Mouse (Mus musculus): Measurements from ENCODE around the gene Cwc22. TPM values are rescaled to one million over a fixed set of nuclear protein-coding genes. Genes with fewer than 3 reads are reported as not detected.
"Not testable (repeated sequence)": the region's sequence is repeated elsewhere in the genome, so short reads cannot be mapped to it uniquely, and the experiment has no call there.

Cwc22 gene
- polyA plus RNA-seq, 1 experiment from 2014 or later: 36.6 TPM

GRCm38 (mm10) chr2:77897988-77898387 lies 48.2 kb downstream of the Cwc22 start:
- DNase-seq (ENCODE audit: low read depth, low spot score): no peak
- ChIA-PET CTCF (no interaction called here), POLR2A (no interaction called here)
- no peaks in the 10 kb centered on the region for H3K27me3 ChIP-seq
- no peak for ATAC-seq
- TF ChIP-seq CTCF (IDR thresholded peaks at IDR 0.05): no peak
- in situ Hi-C loops (cut with MboI; ENCODE audit: low pct_unique_long_range_greater_than_20kb): no loop called here

GRCm38 (mm10) chr2:77897558-77897899 lies 48.6 kb downstream of the Cwc22 start:
- ChIA-PET POLR2A (no interaction called here), CTCF (no interaction called here)
- no peaks in the 10 kb centered on the region for H3K27me3 ChIP-seq
- in situ Hi-C loops (cut with MboI; ENCODE audit: low pct_unique_long_range_greater_than_20kb): no loop called here
- ATAC-seq (no peak), DNase-seq (ENCODE audit: low read depth, low spot score) (no peak)
- TF ChIP-seq CTCF (IDR thresholded peaks at IDR 0.05): no peak

- no peaks in the 10 kb centered on the region for H3K27me3 ChIP-seq
- CTCF ChIA-PET: no interaction called here
- DNase-seq (ENCODE audit: low read depth, low spot score): no peak
- POLR2A ChIA-PET: no interaction called here
- in situ Hi-C loops (cut with MboI; ENCODE audit: low pct_unique_long_range_greater_than_20kb): no loop called here
- ATAC-seq: no peak
- no peak for TF ChIP-seq CTCF (IDR thresholded peaks at IDR 0.05)
Observed at GRCm38 (mm10) chr2:77896843-77897557, 49.2 kb downstream of the Cwc22 start.

- ATAC-seq; DNase-seq (ENCODE audit: low read depth, low spot score); in situ Hi-C loops (cut with MboI; ENCODE audit: low pct_unique_long_range_greater_than_20kb); CTCF ChIA-PET; POLR2A ChIA-PET; H3K27me3 ChIP-seq: not testable (repeated sequence)
Observed at GRCm38 (mm10) chr2:77895906-77896570, 50.1 kb downstream of the Cwc22 start.

GRCm38 (mm10) chr2:77894896-77895295 lies 51.3 kb downstream of the Cwc22 start:
- DNase-seq (ENCODE audit: low read depth, low spot score) (no peak), ATAC-seq (no peak)
- POLR2A ChIA-PET: no interaction called here
- no peak for TF ChIP-seq CTCF (IDR thresholded peaks at IDR 0.05)
- CTCF ChIA-PET: no interaction called here
- no peaks in the 10 kb centered on the region for H3K27me3 ChIP-seq
- in situ Hi-C loops (cut with MboI; ENCODE audit: low pct_unique_long_range_greater_than_20kb): no loop called here

- ATAC-seq: no peak
- in situ Hi-C loops (cut with MboI; ENCODE audit: low pct_unique_long_range_greater_than_20kb): no loop called here
- DNase-seq (ENCODE audit: low read depth, low spot score): no peak
- ChIA-PET CTCF (interaction anchor here (1.9 kb wide), 1 partner anchor 9 kb away, joined by 4 read pairs; no protein-coding TSS in a partner anchor), POLR2A (no interaction called here)
- no peaks in the 10 kb centered on the region for H3K27me3 ChIP-seq
- TF ChIP-seq CTCF (IDR thresholded peaks at IDR 0.05): no peak
Observed at GRCm38 (mm10) chr2:77893505-77893904, 52.7 kb downstream of the Cwc22 start.

GRCm38 (mm10) chr2:77892573-77892972 lies 53.6 kb downstream of the Cwc22 start:
- TF ChIP-seq CTCF (IDR thresholded peaks at IDR 0.05): no peak
- in situ Hi-C loops (cut with MboI; ENCODE audit: low pct_unique_long_range_greater_than_20kb): no loop called here
- DNase-seq (ENCODE audit: low read depth, low spot score) (no peak), ATAC-seq (no peak)
- ChIA-PET CTCF (interaction anchor here (0.7 to 1.9 kb wide), 2 partner anchors 10 to 13 kb away, joined by 3 to 4 read pairs; no protein-coding TSS in a partner anchor), POLR2A (no interaction called here)
- H3K27me3 ChIP-seq: no peaks in the 10 kb centered on the region

- no peak for DNase-seq (ENCODE audit: low read depth, low spot score)
- in situ Hi-C loops (cut with MboI; ENCODE audit: low pct_unique_long_range_greater_than_20kb): no loop called here
- H3K27me3 ChIP-seq: no peaks in the 10 kb centered on the region
- ChIA-PET CTCF (interaction anchor here (1.0 kb wide), 1 partner anchor 9 kb away, joined by 4 read pairs; no protein-coding TSS in a partner anchor), POLR2A (no interaction called here)
- no peak for TF ChIP-seq CTCF (IDR thresholded peaks at IDR 0.05)
- ATAC-seq: no peak
Observed at GRCm38 (mm10) chr2:77890836-77891438, 55.2 kb downstream of the Cwc22 start.

- in situ Hi-C loops (cut with MboI; ENCODE audit: low pct_unique_long_range_greater_than_20kb): no loop called here
- POLR2A ChIA-PET: no interaction called here
- TF ChIP-seq CTCF (IDR thresholded peaks at IDR 0.05): no peak
- DNase-seq (ENCODE audit: low read depth, low spot score): no peak
- CTCF ChIA-PET: no interaction called here
- H3K27me3 ChIP-seq: no peaks in the 10 kb centered on the region
- no peak for ATAC-seq
Observed at GRCm38 (mm10) chr2:77889949-77890348, 56.2 kb downstream of the Cwc22 start.

GRCm38 (mm10) chr2:77889401-77889800 lies 56.8 kb downstream of the Cwc22 start:
- no peaks in the 10 kb centered on the region for H3K27me3 ChIP-seq
- no peak for ATAC-seq
- TF ChIP-seq CTCF (IDR thresholded peaks at IDR 0.05): no peak
- in situ Hi-C loops (cut with MboI; ENCODE audit: low pct_unique_long_range_greater_than_20kb): no loop called here
- POLR2A ChIA-PET: no interaction called here
- CTCF ChIA-PET: interaction anchor here (1.4 kb wide), 1 partner anchor 133 kb away, joined by 3 read pairs; no protein-coding TSS in a partner anchor
- no peak for DNase-seq (ENCODE audit: low read depth, low spot score)

GRCm38 (mm10) chr2:77888826-77889225 lies 57.3 kb downstream of the Cwc22 start:
- no peak for ATAC-seq
- no peak for TF ChIP-seq CTCF (IDR thresholded peaks at IDR 0.05)
- DNase-seq (ENCODE audit: low read depth, low spot score): no peak
- in situ Hi-C loops (cut with MboI; ENCODE audit: low pct_unique_long_range_greater_than_20kb): no loop called here
- no peaks in the 10 kb centered on the region for H3K27me3 ChIP-seq
- POLR2A ChIA-PET: no interaction called here
- CTCF ChIA-PET: interaction anchor here (1.4 kb wide), 1 partner anchor 133 kb away, joined by 3 read pairs; no protein-coding TSS in a partner anchor
